Mouse (Mus musculus) small intestine, adult 10 weeks (tissue): ENCODE results near the gene Olfr464. TPM values are rescaled to one million over a fixed set of nuclear protein-coding genes. Genes with fewer than 3 reads are reported as not detected.

Source experiments
- polyA plus RNA-seq: library from polyadenylated mRNA; stranded (reverse); fragments of 350-450 nt; fragmentation: Illumina TruSeq; extraction: RNeasy Lipid Tissue Mini Kit (QIAGEN cat#74804); gene quantifications from one replicate; pipeline ENCODE4 v1.2.3, GENCODE M21; 2014; ENCODE audit warnings: low replicate concordance

The Olfr464 gene
- polyA plus RNA-seq: not detected

DNA sequence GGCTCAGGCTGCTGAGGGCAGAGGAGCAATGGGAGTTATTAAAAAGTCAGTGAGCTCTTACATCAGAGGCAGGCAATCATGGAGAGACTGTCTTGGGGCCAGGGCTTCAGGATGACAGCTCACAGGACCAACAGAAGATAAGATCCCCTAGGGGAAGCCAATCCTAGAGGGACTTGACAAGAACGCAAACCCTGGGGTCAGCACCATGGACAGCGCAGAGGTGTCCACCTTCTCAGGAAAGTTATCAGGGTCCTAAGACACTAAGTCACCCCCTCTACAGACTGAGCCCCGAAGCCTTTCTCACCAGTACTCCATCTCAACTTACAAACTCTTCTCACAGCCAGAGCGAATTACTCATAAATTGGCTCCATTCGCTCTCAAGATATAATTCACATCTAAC, at the start of gene Olfr464:
Olfr464 (minus strand) TSS at position 2 of the 400 bp plus-strand sequence.

DNA sequence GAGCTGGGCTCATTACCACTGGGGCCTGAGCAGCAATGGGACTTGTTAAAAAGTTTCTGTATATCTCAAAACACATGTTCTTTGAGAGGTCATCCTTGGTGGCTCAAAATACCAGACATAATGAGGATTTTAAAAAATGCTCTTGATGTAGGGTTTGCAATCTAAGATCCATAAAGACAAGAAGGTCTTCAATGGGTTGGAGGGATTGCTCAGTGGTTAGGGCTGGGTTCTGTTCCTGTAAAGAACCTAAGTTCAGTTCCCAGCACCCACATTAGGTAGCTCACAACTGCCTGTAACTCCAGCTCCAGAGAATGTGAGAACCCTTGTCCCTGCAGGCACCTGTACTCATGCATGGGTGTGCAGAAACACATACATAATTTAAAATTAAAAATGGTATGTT, 23.5 kb downstream of the Olfr464 start, which contains the start of gene Olfr463:
Olfr463 (minus strand) TSS at position 101 of the 400 bp plus-strand sequence.

DNA sequence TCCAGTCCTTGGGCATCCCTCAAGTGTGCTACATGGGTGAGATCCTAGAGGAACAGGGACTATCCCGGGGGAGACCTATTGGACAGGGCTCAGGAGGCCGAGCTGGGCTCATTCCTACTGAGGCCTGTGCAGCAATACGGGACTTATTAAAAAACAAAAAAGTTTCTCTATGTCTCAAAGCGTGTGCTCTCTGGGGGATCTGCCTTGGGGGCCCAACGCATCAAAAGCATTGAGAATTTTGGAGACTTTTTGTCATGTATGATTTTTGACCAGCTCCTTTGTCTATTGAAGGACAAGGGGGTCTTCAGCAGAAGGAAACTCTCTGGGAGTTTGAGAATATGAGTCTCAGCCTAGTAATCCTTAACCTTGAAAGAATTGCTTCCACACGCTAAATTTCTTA, 28.6 kb downstream of the Olfr464 start, which contains the start of gene Olfr462:
Olfr462 (minus strand) TSS at position 101 of the 400 bp plus-strand sequence.

DNA sequence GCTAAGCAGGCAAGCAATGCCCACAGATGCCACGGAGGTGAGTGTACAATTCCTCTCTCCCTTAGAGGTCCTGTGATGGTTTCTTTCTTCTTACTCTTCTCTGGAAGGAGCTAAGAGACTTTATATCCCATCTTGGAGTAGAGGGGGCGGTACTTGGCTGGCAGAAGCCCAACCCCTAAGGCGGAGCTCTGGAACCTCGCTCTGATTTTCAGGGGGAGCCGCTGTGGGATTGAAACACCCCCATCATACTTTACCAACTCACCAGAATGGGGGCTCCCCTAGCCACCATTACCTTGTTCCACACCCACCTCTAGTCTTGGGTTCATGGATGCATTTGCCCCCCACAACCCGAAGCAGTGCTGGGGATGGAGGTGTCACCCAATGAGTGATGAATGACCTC, 45.3 kb downstream of the Olfr464 start, which contains the start of gene Epx:
Epx (minus strand) TSS at position 101 of the 400 bp plus-strand sequence.

Other genes with a start within 250 kb of the Olfr464 start
- gene Supt4a, start 183.4 kb downstream of the Olfr464 start, polyA plus RNA-seq: 6.7 TPM
- gene Tspoap1, start 160.4 kb downstream of the Olfr464 start, polyA plus RNA-seq: not detected
- gene Mpo, start 127.4 kb downstream of the Olfr464 start, polyA plus RNA-seq: not detected
- gene Lpo, start 92.7 kb downstream of the Olfr464 start, polyA plus RNA-seq: not detected
- gene Mks1, start 67.8 kb downstream of the Olfr464 start, polyA plus RNA-seq: 0.63 TPM
- gene Epx, start 45.4 kb downstream of the Olfr464 start, polyA plus RNA-seq: not detected
- not detected for gene Olfr462, start 28.7 kb downstream of the Olfr464 start, polyA plus RNA-seq
- gene Olfr463, start 23.6 kb downstream of the Olfr464 start, polyA plus RNA-seq: not detected
- 110 TPM for gene Dynll2, start 66.6 kb upstream of the Olfr464 start, polyA plus RNA-seq
- gene Srsf1, start 126.4 kb upstream of the Olfr464 start, polyA plus RNA-seq: 804 TPM
- 76.0 TPM for gene Vezf1, start 147.3 kb upstream of the Olfr464 start, polyA plus RNA-seq
- gene Cuedc1, start 177.1 kb upstream of the Olfr464 start, polyA plus RNA-seq: 0.59 TPM